Mouse (Mus musculus): ENCODE results near the gene Lgals9. TPM values are rescaled to one million over a fixed set of nuclear protein-coding genes. Genes with fewer than 3 reads are reported as not detected.
A peak's percentile ranks its signal among the peaks of the same experiment; 100 is the strongest.
"Not testable (repeated sequence)": the region's sequence is repeated elsewhere in the genome, so short reads cannot be mapped to it uniquely, and the experiment has no call there.

Lgals9 gene
- total RNA-seq, 2 experiments from 2014 or later, result 231 to 677 TPM

DNA sequence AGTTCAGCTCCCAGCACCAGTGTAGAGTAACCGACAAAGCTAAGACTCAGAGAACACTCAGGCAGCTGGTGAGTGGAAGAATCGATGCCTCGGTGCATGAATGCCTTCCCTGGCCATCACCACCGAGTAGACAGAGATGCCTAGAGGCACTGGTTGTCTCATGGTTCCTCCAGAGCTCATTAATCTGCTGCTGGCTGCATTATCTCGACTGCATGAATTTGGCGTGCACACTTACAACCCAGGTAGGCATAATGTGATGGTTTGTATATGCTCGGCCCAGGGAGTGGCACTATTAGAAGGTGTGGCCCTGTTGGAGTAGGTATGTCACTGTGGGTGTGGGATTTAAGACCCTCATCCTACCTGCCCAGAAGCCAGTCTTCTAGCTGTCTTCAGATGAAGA is 24.1 kb upstream of the Lgals9 start:
- no peak for ATAC-seq (replicated peaks; ENCODE audit: low FRiP score, low TSS enrichment, poor library complexity, severe bottlenecking)

GRCm38 (mm10) chr11:79008007-79008775 is 23.4 kb upstream of the Lgals9 start:
- ATAC-seq (replicated peaks; ENCODE audit: low FRiP score, low TSS enrichment, poor library complexity, severe bottlenecking), result no peak

DNA sequence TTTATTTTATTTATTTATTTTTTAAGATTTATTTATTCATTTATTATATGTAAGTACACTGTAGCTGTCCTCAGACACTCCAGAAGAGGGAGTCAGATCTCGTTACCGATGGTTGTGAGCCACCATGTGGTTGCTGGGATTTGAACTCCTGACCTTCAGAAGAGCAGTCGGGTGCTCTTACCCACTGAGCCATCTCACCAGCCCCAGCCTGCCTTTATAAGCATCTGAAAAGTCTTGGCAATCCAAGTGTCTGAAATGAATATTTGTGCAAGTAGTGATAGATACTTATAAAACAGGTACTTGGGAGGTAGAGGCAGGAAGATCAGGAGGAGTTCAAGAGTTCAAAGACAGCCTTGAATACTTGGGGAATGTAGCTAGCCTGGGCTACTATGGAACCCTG is 22.6 kb upstream of the Lgals9 start:
- ATAC-seq (replicated peaks; ENCODE audit: low FRiP score, low TSS enrichment, poor library complexity, severe bottlenecking), result not testable (repeated sequence)

- no peak for ATAC-seq (replicated peaks; ENCODE audit: low FRiP score, low TSS enrichment, poor library complexity, severe bottlenecking)
Measured at GRCm38 (mm10) chr11:79006417-79006816, 21.7 kb upstream of the Lgals9 start.

DNA sequence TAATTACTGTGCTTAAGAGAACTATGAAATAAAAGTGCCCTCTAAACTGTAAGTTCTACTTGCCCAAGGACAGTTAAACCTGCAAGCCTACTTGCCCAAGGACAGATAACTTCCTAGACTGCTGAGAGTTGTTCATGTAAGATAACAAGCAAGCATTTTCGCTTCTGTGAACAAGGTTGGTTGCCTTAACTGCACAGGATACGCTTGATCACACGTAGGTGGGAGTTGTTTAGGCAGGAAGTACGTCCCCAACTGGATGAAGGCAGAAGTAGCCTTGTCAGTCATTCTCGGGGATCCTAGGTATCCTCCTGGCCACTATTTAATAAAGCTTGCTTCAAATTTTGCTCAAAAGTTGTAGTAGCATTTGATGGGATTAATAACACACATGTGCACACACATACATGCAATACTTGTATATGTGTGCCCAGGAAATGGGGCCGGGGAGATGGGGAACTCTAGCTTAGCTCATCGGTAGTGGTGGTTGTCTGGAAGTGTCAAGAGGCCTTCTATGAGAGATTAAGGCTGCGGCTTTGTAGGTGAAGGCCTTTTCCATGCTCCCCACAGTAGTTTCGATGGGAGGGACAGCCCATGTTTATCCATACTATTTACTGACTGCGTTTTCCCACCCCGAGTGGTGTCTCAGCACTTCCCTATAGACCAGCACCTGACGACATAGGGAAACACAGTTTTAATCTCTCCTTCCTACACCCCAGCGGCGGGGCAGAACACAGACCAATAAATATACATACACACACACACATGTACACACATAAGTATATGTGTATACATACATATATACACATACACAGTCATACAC is 21.0 kb upstream of the Lgals9 start:
- peak; percentile 78 for ATAC-seq (replicated peaks; ENCODE audit: low FRiP score, low TSS enrichment, poor library complexity, severe bottlenecking)

DNA sequence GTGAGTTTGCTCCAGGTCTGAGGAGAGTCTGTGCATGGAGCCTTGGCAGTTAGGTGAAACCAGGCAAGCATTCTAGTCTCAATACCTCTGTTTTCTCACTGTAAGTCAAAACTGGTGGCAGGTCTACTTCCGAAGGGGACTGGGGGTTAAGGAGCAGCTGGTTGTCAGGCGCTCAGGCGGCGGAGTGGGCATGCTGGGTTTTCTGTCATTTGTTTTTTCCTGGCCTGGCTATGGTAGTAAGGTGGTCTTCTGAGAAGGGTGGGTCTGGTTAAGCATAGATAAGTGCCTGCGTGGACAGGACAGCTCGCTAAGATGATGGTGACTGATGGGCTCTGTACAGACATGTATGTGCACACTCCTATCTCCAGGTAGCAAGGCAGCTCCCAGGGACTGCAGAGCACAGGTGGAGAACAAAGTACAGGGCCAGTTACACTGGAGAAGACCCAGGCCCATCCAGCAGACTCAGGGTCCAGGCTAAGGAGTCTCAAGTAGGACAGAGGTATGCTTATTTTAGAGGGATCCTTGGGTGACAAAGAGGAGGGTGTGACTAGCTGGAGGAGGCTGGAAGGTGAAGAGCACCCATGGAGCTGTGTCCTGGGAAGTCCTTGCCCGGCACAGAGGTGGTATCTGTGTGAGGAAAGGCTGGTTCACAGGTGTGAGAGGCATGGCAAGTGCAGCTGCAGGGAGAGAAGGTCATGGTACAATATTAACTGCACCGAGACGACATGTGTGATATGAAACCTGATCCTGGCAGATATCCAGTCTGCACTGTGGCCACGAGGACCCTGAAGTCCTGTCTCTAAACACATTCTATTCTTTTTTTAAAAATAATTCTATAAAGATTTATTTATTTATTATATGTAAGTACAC is 19.3 kb upstream of the Lgals9 start:
- ATAC-seq (replicated peaks; ENCODE audit: low FRiP score, low TSS enrichment, poor library complexity, severe bottlenecking), result no peak

- ATAC-seq (replicated peaks; ENCODE audit: low FRiP score, low TSS enrichment, poor library complexity, severe bottlenecking), result peak; percentile 41; the same call in 1 of the 2 replicates
Measured at GRCm38 (mm10) chr11:79003053-79003768, 18.5 kb upstream of the Lgals9 start.

DNA sequence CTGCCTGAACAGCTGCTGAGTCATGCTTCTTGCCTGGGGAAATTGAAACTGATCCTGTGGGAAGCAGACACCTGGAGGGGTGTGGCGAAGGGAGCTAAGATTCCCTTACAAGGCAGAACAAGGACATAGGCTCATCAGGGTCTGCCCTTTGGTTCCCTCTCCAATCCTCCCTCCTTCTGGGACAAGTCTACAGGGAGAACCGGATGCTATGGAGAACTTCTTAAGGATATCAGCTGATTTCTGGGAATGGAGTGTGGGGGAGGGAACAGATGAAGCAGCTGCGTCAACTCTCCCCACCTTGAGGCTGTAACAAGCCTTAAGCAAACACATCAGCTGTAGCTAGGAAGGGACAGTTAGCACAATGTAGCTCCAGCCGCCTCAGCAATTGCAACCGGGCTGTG is 17.8 kb upstream of the Lgals9 start:
- ATAC-seq (replicated peaks; ENCODE audit: low FRiP score, low TSS enrichment, poor library complexity, severe bottlenecking), result no peak

DNA sequence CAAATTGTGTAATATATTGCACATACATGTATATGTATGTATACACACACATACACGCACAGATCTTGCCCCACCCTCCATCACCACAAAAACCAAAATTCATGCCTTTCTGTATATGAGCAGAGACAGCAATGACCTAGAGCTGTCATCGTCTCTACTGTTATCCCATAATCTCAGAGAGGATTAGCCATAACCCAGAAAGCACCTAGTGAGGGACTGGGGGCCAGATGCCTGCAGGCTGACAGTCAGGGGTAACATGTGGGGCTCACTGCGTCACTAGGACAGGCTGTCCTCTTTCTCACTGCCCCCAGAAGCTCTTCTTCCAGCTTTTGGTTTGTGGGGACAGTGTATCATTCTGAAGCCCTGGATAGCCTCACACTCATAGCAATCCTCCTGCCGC is 17.1 kb upstream of the Lgals9 start:
- ATAC-seq (replicated peaks; ENCODE audit: low FRiP score, low TSS enrichment, poor library complexity, severe bottlenecking), result no peak

- ATAC-seq (replicated peaks; ENCODE audit: low FRiP score, low TSS enrichment, poor library complexity, severe bottlenecking), result no peak
Measured at GRCm38 (mm10) chr11:78999118-78999517, 14.4 kb upstream of the Lgals9 start.

DNA sequence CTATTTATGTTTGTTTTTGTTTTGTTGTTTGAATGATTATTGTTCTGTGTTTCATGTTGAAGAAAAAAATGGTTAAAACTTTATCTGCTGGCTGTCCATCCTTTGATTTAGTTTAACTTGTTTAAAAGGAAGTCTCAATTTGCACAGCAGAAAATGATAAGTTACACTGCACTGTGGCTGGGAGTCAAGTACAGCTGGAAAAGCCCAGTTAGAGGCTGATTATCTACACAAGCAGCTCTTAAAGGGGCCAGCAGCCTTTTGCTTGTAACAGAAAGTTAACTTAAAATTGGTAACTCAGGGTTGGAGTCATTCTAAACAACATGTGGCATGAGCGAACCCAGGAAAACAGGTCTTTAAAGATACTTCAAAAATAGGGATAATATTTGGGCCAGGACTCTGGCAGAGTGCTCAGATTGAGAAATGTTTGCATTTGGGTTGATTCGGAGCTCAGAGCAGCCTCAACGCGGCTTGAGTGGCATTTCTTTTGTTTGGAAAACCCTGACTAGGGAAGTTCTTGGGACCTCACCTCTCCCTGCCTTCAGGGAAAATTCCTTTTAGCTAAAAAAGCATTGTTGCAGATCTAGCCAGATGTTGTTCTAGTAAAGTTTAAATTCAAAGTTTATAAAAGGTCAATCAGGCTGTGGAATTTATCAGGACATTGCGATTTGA is 6.3 kb upstream of the Lgals9 start:
- not testable (repeated sequence) for ATAC-seq (replicated peaks; ENCODE audit: low FRiP score, low TSS enrichment, poor library complexity, severe bottlenecking)

DNA sequence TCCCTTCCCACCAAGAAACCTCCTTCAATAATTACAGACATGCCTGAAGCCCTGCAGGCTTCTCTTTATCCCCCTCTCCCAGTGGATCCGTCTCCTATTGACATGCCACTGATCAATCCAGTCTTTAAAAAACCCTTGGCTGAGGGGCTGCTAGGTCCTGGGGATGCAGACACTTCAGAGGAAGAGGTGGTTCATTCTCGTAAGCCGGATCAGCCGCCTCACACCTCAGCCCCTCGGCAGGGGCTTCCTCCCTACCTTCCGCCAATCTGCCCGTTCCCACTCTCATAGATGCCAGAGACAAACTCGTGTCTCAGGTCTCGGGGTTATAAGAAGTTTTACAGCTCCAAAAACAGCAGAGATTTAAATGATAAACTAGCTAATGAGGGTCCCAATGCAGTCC is 5.3 kb upstream of the Lgals9 start:
- ATAC-seq (replicated peaks; ENCODE audit: low FRiP score, low TSS enrichment, poor library complexity, severe bottlenecking), result no peak

DNA sequence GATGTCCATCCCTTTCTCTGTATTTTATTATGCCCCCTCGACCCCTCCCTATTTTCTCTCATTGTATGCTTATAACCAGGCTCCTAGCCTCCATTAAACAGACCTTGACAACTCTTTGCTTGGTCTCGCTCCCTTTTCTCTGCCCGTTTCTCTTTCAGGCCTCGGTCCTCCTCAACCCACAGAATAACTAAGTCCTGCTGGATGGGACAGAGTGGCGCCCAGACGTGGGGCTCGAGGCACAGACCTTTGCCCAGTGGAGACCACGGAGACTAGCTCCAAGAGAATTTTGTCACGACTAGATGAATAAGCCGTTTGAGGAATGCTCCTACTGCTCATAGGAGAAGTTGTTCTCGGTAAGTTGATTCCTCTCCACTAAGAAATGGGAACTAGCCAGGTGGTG is 4.5 kb upstream of the Lgals9 start:
- not testable (repeated sequence) for ATAC-seq (replicated peaks; ENCODE audit: low FRiP score, low TSS enrichment, poor library complexity, severe bottlenecking)

DNA sequence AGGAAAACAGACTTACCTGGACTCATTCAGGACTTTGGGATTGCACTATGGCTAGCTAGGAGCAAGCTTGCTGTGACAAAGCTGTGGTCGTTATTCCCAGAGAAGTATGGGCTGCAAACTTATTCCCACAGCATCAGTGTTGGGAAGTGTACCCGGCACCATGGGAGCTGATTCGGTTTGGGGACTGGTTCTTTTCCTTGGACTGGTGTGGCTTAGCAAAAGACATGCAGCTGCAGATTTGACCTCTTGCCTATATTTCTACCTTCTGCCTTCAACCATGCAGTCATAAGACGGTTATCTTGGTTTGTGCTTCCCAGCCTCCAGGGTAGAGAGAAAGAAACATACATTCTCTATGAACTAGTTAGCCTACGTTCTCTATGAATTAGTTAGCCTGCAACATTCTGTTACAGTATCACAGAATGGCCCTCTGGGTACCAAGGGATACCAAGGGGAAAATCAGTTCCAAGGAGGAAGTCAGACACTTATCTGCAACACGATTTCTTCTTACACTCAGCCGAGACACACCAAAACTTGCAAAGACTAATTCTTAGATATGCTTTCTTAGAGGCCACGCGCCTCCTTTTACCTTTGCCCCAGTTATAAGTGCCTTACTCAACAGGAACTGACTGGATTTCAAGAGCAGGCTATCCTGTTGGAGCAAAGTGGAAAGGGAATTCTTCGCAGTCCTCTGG is 1.7 kb upstream of the Lgals9 start:
- no peak for ATAC-seq (replicated peaks; ENCODE audit: low FRiP score, low TSS enrichment, poor library complexity, severe bottlenecking)

DNA sequence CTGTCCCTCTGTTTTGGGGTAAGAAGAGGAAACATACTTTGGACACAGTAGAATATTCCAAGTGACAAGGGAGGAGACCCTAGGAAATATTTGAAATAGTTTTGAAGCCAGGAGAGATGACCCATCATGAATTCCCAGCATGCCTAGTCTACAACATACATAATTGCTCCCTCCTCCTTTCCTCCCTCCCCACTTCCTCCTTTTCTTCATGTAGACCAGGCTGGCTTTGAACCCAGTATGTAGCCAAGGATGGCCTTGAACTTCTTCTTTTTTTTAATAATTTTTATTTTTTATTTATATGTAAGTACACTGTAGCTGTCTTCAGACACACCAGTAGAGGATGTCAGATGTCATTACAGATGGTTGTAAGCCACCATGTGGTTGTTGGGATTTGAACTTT is 759 bp upstream of the Lgals9 start:
- ATAC-seq (replicated peaks; ENCODE audit: low FRiP score, low TSS enrichment, poor library complexity, severe bottlenecking), result no peak

- ATAC-seq (replicated peaks; ENCODE audit: low FRiP score, low TSS enrichment, poor library complexity, severe bottlenecking), result 0 out of 2 replicates have a peak, but pooled peaks have one; percentile 37
Measured at GRCm38 (mm10) chr11:78983539-78983938, 1.2 kb downstream of the Lgals9 start.

GRCm38 (mm10) chr11:78982513-78983291 is 2.0 kb downstream of the Lgals9 start:
- ATAC-seq (replicated peaks; ENCODE audit: low FRiP score, low TSS enrichment, poor library complexity, severe bottlenecking), result no peak

Measured in megakaryocyte-erythroid progenitor cell, adult 5-6 weeks (primary cell).